Mouse (Mus musculus) CD4-positive, CD25-positive, alpha-beta regulatory T cell, adult 4 months (primary cell): ENCODE data around the gene Lsm14b. TPM values are rescaled to one million over a fixed set of nuclear protein-coding genes. Genes with fewer than 3 reads are reported as not detected.

Experiments
- ATAC-seq: one replicate; pipeline ENCODE4 v1.8.0; 2017
- polyA plus RNA-seq, 2 experiments: library from polyadenylated mRNA; unstranded; fragments of 100-300 nt; shearing (Covaris generic); gene quantifications; one replicate each; pipeline ENCODE4 v1.2.1; 2017

The Lsm14b gene
- polyA plus RNA-seq, 2 experiments from 2014 or later: 2.0 to 2.9 TPM

DNA sequence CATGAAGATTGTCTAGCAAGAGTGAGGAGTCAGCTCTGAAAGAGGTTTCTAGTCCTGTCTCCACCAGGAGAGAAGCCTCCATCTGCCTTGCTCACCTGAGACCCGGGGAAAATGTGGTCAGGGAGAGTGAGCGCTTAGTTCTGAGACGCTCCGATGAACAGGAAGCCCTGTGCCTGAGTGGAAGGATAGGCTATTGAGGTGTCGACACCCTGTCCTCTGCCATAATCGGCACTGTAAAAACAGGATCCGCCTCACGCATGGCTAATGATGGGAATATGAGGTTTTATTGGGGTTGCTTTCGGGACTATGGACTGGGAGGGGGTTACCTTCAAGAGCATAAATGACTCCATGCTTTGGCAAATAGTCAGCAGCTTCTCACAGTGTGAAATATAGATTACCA, 6.2 kb upstream of the Lsm14b start:
- ATAC-seq: no peak

DNA sequence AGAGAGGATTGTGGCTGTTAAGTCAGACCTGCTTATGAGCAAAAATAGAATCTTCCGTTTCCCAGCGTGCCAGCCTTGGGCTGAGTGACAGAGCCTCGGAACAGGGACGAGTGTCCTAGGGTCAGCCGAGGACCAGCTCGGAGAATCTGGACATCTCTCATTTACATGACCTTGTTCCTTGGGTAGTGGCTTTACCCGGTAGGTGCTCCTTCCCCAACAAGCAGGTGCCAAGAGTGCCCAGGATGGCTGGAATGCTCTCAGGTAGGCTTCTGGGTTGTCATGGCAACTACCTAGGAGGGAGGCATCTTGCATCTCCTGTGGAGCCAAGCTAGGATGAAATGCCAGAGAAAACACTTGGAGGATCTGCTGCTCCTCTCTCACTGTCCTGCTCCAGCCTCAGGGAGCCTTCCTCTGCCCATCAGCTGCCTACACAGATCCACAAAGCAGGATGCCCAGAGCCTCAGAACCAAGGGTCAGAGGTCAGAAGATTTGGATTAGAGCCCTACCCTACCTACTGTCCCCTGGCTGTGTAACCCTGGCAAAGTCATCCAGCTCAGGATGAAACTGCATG, 4.6 kb upstream of the Lsm14b start:
- no peak for ATAC-seq

DNA sequence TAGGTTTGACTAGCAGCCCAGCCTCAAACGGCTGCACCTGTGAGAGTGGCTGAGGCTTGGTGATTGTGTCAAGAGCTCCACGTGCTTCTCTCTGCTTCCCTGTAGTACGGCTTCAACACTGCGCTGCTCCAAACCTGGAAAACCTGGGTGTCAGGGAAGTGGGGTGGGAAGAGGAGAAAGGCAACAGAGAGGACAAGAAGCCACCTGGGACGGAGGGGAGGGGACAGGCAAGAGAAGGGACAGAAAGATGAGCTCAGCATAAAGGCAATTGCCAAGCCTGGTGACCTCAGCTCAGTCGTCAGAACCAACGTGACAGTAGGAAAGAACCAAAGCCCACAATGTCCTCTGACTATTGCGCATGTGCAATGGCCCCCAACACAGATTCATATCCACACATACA, 3.9 kb upstream of the Lsm14b start:
- ATAC-seq: no peak

DNA sequence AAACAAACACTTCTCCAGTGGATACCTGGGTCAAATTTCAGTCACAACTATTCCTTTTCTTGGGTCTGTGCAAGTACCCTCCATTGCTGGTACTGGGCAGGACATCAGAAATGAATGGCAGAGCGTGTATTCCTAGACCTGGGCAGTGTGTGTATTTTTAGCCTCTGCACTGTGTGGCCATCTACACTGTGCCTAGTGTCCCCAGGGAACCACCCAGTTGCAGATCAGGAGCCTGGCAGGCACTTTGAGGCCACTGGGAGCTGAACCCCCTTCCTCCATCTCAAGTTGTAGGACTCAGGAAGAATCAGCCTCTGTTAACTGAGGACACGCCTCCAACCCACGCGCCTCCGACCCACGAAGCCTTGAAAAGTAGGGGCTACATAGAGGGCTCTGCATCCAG, 2.0 kb upstream of the Lsm14b start:
- no peak for ATAC-seq

DNA sequence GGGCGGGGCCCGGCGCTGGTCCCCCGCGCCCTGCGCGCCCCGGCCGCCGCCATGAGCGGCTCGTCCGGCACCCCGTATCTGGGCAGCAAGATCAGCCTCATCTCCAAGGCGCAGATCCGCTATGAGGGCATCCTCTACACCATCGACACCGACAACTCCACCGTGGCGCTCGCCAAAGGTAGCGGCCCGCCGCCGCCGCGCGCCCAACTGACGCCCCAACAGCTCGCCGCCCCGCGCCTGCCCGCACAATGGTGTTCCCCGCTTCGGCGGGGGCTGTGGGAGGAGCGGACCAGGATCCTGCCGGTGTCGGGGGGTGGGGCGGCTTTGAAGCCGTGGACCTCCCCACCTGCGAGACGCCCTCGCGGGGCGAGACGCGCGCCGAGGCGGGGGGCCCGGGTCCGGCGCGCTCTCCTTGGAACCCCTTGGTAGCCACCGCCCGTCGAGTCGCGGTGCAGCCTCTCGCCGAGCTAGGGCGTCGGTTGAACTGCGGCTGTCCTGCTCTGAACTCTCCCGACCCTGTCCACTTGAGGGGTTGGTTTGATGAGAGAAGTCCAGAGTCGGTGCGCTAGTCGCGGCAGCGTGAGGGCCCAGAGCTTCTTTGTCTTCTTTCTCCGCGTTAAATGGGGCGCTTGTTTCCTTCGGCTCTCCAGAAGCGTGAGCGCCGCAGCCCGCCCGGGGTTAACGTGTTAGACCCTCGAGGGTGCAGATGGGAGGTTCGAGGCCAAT, 511 bp downstream of the Lsm14b start:
- peak; percentile 11 for ATAC-seq

DNA sequence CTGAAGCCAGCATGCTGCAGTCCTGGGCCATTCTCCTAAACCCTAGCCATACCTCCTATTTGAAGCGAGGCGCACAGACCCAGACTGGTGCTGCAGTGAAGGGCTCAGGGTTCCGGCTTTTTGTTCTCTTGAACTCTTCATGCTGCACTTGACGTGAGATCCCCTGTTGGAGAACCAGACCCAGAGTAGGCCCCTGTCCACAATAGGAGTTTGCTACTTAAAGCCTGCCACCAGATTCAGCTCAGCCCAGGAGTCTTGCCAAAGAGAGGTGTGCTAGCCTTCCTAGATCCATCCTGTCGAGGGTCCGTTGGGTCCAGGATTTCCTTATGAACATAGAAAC, 1.0 kb downstream of the Lsm14b start:
- ATAC-seq: no peak

DNA sequence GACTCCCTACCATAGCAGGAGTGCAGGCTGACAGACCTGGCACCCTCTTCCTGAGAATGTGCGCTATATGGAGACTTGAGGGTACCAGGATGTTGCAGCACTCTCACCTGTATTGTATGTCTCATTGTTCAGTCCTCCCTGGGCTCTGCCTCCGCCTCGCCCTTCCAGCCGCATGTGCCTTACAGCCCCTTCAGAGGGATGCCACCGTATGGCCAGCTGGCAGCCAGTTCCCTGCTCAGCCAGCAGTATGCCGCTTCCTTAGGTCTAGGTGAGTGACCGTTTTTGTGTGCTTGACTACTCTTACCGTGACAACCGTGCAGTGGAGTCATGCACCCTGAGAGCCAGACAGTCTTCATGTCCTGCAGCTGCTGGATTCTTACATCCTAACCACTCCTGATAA, 3.0 kb downstream of the Lsm14b start:
- ATAC-seq: no peak

DNA sequence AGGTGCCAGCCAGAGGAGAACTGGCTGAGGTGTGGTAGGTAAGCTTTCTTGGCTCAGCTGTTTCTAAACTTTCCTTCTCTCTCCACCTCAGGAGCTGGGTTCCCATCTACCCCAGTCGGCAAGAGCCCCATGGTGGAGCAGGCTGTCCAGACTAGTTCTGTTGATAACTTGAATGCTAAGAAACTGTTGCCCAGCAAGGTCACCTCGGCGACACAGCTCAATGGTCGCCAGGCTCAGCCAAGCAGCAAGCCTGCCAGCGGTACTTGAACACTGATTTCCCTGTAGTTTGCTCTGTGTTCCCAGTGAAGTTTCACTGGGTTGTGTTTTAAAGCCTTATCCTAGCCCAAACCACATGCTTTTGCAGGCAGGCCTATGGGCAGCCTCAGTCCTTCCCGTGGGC, 6.5 kb downstream of the Lsm14b start:
- ATAC-seq: no peak

DNA sequence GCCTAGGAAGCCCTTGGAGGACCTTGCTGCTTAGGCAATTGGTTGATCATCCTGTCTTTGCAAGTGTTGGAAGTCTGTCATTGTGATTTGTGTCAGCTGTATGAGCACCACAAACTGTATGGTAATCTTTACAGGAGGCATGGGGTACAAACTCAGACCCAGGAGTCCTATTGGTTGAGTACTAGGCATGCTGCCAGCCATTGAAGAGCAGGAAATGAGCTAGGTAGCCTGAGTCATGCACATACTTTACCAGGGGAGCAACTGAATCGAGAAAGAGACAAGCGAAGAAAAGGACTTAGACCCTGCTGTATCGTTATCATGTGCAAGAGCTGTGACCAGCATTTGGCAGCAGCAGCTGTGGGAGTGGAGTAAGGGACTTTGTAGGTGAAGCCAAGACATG, 8.1 kb downstream of the Lsm14b start:
- no peak for ATAC-seq

DNA sequence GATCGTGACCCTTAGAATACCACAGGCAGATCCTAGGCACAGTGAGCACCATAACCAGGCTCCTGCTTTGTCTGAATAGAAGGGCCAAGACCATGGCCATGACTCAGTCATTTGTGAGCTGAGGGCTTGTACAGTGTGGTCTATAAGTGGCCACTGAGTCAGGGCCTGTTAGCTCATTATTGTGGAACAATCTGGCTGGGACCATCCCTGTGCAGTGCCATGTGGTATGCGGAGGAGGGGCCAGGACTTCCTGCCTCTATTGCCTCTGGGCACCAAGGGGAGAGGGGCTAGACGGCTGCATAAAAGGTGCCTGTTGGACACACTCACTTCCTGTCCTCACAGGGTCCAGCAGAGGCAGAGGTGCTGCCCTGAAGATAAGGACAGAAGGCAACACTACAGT, 9.2 kb downstream of the Lsm14b start:
- no peak for ATAC-seq

DNA sequence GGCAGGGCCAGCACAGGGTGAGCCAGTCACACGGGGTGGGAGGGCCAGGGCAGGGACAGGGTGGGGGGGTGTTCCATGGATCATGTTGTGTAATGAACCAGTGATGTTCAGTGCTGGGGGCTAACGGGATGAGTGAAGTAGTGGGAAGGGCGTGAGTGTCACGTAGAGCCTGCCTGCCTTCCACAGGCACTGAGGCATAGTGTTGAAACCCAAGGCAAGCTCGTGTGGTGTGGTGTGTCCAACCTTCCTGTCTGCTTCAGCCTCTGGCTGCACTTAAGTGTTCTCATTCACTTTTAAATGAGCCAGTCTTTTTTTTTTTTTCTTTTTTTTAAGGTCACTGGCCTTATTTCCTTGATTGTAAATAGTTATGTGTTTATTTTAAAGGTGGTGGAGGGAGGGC, 10.0 kb downstream of the Lsm14b start:
- ATAC-seq: no peak

DNA sequence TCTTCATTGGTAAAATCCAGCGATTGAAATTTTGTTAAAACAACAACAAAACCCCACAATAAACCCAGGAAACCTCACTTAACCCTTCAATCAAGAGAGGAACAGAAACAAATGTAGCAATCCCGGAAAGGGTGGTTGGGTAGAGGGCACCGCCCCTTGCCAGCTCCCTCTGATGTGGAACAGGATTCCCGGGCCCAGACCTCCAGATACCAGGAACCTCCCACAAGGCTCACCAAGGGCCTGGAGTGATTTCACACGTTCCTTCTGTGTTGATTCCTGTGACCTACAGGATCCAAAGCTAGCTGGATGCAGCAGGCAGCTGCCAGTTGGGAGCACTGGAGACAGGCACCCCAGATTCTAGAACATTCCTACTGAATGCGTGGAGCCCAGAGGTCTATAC, 15.6 kb downstream of the Lsm14b start:
- ATAC-seq: no peak

DNA sequence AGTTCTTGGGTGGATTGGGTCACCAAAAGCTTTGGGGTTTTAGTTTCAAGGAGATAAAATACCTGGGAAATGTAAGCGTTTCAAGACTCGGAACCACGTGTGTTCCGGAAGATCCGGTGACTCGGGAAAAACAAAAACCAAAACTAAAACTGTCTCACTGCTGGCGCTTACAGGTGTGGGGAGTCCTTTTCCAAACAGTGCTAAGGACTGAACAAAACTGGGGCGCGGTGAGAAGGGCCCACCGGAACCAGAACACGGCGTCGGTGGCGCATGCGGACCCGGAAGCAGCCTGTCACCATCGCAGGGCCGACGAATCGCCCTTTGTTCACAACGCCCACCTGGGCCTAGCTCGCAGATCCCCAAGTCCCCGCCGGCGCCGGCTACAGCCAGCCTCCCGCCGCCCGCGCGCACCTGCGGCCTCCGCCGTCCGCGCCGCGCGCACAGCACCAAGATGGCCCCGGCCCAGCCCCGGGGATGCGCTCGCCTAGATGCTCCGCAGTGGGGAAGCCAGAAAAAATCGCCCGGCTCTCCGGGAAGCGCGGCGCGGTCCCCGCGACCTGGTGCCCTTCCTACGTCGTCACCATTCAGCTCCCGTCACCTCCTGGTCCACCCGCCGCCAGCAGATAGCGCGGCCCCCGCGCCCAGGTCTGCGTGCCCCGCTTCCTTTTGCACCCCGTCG, 16.9 kb downstream of the Lsm14b start:
- ATAC-seq: peak; percentile 46

DNA sequence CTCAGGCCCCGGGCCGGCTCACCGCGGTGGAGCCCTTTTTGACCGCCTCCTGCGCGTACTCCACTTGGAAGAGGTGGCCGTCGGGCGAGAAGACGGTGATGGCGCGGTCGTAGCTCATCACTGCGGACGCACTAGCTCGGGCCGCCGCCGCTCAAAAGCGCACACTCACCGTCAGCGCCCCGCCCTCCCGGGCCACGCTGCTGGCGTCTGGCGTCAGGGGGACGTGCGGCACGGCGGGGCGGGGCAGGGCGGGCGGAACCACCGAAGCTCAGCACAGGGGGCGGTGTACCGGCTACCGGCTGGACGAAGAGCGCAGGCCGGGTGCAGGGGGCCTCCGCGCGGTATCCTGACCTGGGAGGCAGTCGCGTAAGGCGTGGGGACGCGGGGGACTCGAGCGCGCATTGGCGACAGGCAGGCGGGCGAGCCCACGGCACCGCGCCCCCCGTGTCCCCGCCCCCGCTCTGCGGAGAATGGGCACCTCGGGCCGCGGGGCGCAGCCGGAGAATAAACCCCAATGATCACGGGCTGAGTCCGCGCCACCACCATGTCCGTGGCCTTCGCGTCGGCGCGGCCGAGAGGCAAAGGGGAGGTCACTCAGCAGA, 17.6 kb downstream of the Lsm14b start, which contains the start of the genes Psma7 and Ss18l1:
Gene Psma7 (minus strand): TSS at position 178 of the 602 bp plus-strand sequence.
Gene Ss18l1 (plus strand): TSS at position 254 of the 602 bp plus-strand sequence.
- ATAC-seq: peak; percentile 82

DNA sequence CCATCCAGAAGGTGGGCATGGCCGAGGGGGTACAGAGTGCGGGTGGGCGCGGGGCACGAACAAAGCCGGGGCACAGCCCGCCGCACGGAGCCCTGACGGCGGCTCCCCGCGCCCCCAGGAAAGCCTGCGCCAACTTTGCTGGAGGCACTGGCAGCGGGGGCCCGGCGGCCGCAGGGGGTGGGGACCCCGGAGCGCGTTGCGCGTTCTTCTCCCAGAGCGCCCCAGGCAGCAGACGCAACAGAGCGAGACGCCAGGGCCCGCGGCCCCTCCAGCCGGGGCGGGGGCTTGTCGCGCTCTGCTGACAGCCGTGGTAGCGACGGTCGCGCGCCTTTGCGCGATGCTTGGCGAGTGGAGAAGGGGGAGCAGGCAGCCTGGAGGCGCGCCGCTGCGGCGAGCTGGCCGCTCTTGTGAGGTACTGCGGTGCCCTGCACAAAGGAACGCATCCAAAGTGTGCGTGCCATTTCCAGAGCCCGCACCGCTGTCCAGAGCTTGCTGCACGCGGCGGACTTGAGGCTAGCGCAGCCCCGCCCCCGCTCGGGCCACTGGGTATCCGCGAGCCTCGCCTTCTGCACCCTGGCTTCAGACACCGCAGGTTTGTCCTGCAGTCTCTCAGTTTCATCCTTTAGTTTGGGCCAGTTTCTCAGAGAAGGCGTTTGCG, 18.2 kb downstream of the Lsm14b start:
- peak; percentile 9 for ATAC-seq

DNA sequence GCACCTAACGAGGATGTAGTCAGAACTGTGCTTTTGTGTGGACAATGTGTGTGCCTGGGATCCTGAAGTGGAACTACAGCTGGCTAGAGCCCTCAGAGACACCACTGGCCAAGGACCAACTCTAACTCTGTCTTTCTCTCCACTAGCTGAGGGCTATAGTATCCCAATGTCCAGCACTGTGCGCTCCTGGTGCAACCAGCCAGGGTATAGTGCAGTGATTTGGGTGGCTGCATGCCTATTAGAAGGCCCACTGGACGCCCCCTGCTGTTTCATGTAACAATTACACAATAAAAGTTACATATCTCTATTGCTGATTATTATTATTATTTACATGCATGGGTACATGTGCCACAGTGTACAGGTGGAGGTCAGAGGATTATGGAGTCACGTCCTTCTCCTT, 20.5 kb downstream of the Lsm14b start:
- ATAC-seq: peak; percentile 19

DNA sequence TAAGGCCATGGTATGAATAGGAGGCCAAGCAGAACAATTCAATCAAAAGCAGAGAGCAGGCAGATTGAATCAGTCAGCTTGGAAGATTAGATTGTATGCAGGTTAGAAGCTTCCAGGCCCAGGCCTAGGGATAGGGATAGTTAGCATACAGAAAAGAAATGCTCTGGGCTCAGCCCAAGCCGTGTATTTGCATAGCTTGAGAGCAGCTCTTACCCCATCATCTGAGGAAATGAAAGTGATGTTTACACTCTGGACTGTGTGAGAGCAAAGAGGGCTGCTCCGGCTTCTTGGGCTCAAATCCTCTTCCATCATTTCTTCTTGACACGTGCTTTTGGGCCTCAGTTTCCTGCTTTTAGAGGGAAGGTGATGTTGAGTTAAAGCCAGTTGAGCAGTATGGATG, 22.8 kb downstream of the Lsm14b start:
- no peak for ATAC-seq

DNA sequence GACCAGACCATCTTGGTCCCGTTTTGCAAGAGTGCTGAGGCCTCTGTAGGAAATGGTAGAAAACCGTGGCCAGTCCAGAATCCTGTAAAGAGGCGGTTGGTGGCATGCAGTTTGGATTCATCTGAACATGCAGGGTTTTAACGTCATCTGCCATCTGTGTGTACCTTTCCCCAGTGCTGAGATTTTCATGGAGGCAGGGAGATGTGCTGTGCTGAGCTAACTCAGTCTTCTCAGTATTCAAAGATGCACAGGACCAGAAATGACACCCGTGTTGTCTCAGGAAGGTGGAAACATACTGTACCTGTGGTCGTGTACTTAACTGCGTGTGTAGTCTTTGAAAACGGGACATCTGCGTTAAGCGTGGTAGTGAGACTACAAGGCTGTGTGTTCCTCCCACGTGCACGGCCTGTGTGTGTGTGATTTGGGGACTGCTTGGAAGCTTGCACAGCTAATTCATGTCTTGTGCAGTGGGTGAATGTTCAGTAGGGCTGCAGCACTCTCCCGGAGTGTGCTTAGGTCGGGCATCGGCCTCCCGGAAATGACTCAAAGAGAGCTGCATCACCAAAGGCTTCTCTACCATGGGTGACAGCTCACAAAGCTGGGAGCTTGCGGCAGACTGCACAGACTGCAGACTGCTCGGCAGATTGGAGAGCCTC, 23.3 kb downstream of the Lsm14b start:
- ATAC-seq: no peak

DNA sequence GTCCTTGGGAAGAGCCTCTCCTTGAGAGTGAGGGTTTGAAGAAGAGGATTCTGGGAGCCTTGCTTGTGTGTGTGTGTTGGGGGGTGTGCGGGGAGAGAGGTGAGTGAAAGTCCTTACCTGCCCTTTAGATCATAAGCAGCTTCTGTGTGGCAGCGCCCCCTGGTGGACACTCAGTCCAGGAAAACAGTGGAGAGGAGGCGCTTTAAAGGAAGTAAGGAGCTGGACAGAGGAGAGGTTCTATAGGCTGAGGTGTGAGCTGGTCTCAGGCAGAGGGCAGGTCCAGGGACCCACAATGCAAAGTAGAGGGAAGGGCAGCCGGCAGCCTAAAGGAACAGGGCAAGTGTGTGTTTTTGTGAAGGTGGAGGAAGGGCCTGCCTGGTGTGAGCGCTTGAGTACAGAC, 26.2 kb downstream of the Lsm14b start:
- ATAC-seq: peak; percentile 86

DNA sequence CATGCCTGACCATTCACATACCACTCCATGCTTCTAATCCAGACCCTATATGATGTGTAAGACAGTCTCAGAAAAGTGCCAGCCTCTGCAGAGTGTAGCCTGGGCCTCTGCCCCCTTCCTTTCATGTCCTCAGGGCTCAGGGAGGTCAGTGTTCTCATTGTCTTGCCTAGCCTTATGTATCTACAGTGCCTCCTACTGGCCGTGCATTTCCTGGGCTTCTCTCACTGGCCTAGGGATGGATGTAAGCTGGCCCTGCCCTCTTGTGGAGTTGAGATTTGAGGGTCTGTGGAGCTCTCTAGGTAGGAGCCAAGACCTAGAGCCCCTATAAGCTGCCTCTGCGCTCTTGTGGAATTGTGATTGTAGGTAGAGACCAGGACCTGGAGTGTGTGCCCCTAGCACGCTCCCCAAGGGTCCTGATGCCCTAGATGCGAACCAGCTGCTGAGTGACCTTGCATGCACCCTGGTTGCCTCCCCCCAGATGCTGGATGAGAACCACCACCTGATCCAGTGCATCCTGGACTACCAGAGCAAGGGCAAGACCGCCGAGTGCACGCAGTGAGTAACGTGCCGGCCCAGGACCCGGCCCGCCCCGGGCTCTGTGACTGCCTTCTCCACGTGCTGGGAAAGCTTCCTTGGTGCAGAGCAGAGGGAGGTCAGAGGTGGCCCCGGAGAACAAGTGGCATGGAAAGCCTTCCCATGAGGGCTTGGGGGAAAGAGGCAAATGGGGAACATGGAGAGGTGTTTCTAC, 27.4 kb downstream of the Lsm14b start:
- no peak for ATAC-seq

DNA sequence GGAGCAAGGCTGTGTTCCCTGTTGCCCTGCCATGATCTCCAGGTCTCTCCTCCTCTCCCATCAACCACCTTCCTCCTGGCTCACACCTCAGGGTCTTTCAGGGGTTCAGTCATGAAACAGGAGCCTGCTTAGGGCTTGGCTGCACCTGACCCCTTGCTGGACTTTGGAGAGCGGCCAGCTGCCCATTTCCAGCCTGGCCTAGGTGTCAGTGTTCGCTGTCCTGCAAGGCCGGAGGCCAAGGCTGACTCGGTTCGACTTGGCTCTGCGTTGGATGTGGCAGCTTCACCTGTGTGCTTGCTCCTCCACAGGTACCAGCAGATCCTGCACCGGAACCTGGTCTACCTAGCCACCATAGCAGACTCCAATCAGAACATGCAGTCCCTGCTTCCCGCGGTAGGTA, 28.2 kb downstream of the Lsm14b start:
- ATAC-seq: no peak
